Mouse (Mus musculus): ENCODE data around the gene Gng12. TPM values are rescaled to one million over a fixed set of nuclear protein-coding genes. Genes with fewer than 3 reads are reported as not detected.

Gng12 gene
- polyA plus RNA-seq (2012; rRNA removed), result 27.3 and 27.9 TPM in 2 replicates

DNA sequence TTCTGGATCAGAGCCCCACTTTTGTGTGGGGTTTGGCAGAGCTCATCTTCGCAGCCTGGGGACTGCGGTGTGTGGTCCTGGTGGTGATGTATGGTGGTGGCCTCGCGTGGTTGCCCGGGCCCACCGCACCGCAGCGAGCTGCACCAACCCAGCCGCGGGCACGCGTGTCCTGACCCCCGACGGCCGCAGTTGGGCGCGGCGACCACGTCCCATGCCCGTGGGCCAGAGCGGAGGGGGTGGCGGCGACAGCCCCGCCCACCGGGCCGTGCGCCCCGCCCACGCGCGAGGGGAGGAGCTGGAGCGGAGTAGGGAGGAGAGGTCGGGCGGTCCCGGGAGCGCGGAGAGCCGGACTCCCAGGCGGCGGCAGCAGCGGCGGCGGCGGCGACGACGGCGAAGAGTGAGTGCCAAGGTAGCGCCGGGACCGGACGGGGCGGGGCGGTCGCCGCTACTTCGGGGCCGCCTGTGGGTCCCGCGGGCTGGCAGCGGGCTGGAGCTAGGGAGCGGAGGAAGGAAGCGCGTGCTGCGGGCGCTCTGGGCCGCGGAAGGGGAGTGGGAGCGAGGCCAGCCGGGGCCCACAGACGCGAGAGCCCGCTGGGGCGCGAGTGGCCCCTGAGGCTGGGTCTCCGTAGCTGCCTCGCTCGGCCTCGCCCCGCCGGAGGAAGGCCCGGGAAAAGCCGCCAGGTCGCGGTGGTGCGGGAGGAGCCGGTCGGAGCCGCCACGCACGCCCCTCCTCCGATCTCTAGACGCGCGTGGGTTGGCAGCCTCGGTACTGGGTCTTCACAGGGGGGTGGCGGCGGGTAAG is at the start of gene Gng12:
Gng12 (plus strand) TSS at position 279 of the 802 bp plus-strand sequence.

DNA sequence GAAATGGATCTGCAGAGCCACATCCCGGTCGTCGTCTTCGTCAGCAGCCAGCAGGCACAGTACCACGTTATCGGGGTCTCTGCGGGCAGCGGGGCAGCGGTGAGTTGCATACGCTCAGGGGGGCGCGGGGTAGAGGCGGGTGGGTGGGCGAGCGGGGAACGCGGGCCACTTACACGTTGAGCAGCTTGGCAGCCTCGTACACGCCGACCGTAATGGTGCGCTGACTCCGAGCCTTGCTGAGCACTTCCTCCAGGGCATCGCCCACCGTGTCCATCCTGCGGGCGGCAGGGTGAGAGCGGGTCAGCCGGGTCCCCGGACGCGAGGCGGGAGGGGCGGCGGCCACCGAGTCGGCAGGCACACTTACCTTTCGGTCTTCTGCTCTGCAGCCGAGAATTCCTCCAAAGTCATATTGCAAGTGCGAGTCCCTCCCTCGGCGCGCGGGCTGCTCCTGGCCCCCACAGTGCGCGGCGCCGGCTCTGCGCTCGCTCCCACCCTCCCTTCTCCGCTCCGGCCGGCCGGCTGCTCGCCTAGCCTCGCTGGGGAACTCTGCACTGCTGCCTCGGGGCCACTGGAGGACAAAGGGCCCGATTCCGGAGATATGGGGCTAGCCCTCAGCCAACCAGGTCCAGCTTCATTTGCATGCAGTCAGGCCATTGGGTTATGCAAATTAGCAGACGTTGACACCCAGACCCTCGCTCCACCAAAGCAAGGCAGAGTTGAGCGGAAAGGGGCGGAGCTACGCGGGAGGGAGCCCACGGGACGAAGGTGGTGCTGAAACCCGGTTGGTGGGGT is 140.8 kb downstream of the Gng12 start, which contains the start of gene Gadd45a:
Gadd45a (minus strand) TSS at position 621 of the 792 bp plus-strand sequence.

Other genes with a start within 250 kb of the Gng12 start
- gene Vmn1r35, start 210.5 kb upstream of the Gng12 start, polyA plus RNA-seq (2012; rRNA removed), result not detected in 2 replicates
- gene Vmn1r36, start 177.2 kb upstream of the Gng12 start, polyA plus RNA-seq (2012; rRNA removed), result not detected in 2 replicates
- not detected in 2 replicates for gene Vmn1r37, start 167.0 kb upstream of the Gng12 start, polyA plus RNA-seq (2012; rRNA removed)
- gene Vmn1r38, start 113.8 kb upstream of the Gng12 start, polyA plus RNA-seq (2012; rRNA removed), result not detected in 2 replicates
- gene Vmn1r39, start 85.8 kb upstream of the Gng12 start, polyA plus RNA-seq (2012; rRNA removed), result not detected in 2 replicates
- 278 and 367 TPM in 2 replicates for gene Gadd45a, start 141.1 kb downstream of the Gng12 start, polyA plus RNA-seq (2012; rRNA removed)